Mouse (Mus musculus): ENCODE data around the gene Gm5797. TPM values are rescaled to one million over a fixed set of nuclear protein-coding genes. Genes with fewer than 3 reads are reported as not detected.
"Not testable (repeated sequence)": the region's sequence is repeated elsewhere in the genome, so short reads cannot be mapped to it uniquely, and the experiment has no call there.

The Gm5797 gene
- not detected in 2 replicates for polyA plus RNA-seq (2015; fragmentation: Nextera tagmentation; extraction: Ambion mirVana)

DNA sequence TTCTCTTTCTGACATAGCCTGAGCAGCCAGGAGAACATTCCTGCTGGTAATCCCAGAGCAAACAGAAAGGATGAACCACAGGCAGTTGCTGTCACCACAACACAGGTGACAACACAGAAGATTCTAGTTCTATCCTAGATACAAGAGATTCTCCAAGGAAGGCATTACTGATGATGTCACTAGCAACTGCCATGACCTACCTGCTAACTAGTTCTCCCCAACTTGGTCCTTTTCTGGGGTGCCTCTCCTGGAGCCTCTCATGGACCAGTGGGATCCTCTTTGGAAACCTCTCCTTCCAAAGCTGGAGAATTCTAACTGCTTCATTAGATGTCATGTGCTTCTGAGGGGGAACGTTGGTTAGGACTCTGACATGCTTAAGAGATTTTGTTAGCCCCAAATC lies at the start of gene Gm5797:
Gene Gm5797 (minus strand): TSS at position 101 of the 400 bp plus-strand sequence.
- not testable (repeated sequence) for H3K9ac ChIP-seq; H3K27me3 ChIP-seq; H3K4me3 ChIP-seq; H3K4me2 ChIP-seq; H3K9me3 ChIP-seq; ATAC-seq (ENCODE audit: insufficient number of reproducible peaks, low FRiP score, low TSS enrichment, low read depth); H3K36me3 ChIP-seq; H3K27ac ChIP-seq; H3K4me1 ChIP-seq
- no CpG with 5 or more reads among the region's 1 CpGs for WGBS

DNA sequence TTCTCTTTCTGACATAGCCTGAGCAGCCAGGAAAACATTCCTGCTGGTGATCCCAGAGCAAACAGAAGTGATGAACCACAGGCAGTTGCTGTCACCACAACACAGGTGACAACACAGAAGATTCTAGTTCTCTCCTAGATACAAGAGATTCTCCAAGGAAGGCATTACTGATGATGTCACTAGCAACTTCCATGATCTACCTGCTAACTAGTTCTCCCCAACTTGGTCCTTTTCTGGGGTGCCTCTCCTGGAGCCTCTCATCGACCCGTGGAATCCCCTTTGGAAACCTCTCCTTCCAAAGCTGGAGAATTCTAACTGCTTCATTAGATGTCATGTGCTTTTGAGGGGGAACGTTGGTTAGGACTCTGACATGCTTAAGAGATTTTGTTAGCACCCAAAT lies 32.8 kb upstream of the Gm5797 start, which contains the start of gene Gm8374:
Gene Gm8374 (minus strand): TSS at position 101 of the 400 bp plus-strand sequence.
- ATAC-seq (ENCODE audit: insufficient number of reproducible peaks, low FRiP score, low TSS enrichment, low read depth); H3K27ac ChIP-seq; H3K36me3 ChIP-seq; H3K27me3 ChIP-seq; H3K9me3 ChIP-seq; H3K4me3 ChIP-seq; H3K9ac ChIP-seq; H3K4me2 ChIP-seq; H3K4me1 ChIP-seq: not testable (repeated sequence)
- 79% methylated on average over 3 of the region's 3 CpGs for whole genome bisulfite sequencing

DNA sequence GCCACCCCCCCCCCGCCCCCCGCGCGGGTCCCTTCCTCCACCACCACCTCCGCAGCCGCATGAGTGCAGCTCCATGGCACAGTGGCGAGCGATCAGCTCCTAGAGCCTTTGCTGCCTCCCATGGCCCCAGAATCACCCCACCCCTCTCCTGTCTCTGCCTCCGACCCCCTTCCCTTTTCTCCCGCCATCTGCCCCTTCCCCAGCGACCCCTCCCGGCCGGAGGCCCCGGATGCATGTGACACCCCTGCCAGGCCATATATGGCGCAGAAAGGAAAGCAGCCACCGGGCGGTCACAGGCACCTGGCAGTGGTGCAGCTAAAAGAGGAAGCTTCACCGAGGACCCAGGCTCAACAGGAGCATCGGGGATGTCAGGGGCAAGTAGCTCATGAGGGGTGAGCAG lies 17.1 kb downstream of the Gm5797 start:
- H3K4me1 ChIP-seq; ATAC-seq (ENCODE audit: insufficient number of reproducible peaks, low FRiP score, low TSS enrichment, low read depth); H3K9me3 ChIP-seq; H3K27ac ChIP-seq; H3K27me3 ChIP-seq; H3K36me3 ChIP-seq: not testable (repeated sequence)
- H3K9ac ChIP-seq, result peak overlapping the region; percentile 26; the same call in 1 of the 2 replicates
- peak overlapping the region; percentile 41 for H3K4me3 ChIP-seq
- peak overlapping the region; percentile 78 for H3K4me2 ChIP-seq
- WGBS, result 0% methylated on average over 18 of the region's 19 CpGs

DNA sequence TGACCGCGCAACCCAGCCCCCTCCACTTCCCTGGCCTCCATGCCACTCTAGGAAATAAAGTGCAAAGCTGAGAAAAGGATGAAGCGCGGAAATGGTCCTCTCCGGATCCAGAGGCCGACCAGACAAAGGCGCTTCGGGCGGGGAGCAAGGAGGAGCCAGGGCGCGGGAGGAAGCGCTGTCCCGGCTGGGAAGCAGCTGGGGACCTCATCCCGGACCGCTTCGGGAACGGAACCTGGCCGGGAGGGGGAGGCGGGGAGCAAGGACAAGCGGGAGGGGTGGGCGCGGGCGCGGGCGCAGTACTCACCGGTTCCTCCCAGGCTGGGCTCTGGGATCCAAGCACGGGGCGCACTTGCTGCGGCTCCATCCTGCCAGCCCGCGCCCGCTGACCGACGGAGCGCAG lies 17.5 kb downstream of the Gm5797 start, which contains the start of gene Gm3739:
Gene Gm3739 (minus strand): TSS at position 389 of the 400 bp plus-strand sequence.
- peak within 1 kb of the TSS; percentile 41 for H3K4me3 ChIP-seq
- not testable (repeated sequence) for ATAC-seq (ENCODE audit: insufficient number of reproducible peaks, low FRiP score, low TSS enrichment, low read depth); H3K27ac ChIP-seq; H3K9me3 ChIP-seq; H3K4me1 ChIP-seq; H3K27me3 ChIP-seq; H3K36me3 ChIP-seq
- peak within 1 kb of the TSS; percentile 78 for H3K4me2 ChIP-seq
- peak within 1 kb of the TSS; percentile 26; the same call in 1 of the 2 replicates for H3K9ac ChIP-seq
- 0% methylated on average over 6 of the region's 35 CpGs for WGBS

Other genes starting within 250 kb of the Gm5797 start
- gene Gm3696, start 231.8 kb downstream of the Gm5797 start, polyA plus RNA-seq (2015; fragmentation: Nextera tagmentation; extraction: Ambion mirVana), result 0.52 and 0.73 TPM in 2 replicates
- gene Gm6676, start 207.0 kb downstream of the Gm5797 start, polyA plus RNA-seq (2015; fragmentation: Nextera tagmentation; extraction: Ambion mirVana), result not detected in 2 replicates
- 5.3 and 5.6 TPM in 2 replicates for gene Gm3512, start 157.9 kb downstream of the Gm5797 start, polyA plus RNA-seq (2015; fragmentation: Nextera tagmentation; extraction: Ambion mirVana)
- gene Gm16434, start 137.9 kb downstream of the Gm5797 start, polyA plus RNA-seq (2015; fragmentation: Nextera tagmentation; extraction: Ambion mirVana), result not detected in 2 replicates
- gene Gm3727, start 67.7 kb downstream of the Gm5797 start, polyA plus RNA-seq (2015; fragmentation: Nextera tagmentation; extraction: Ambion mirVana), result not detected in 2 replicates
- 0.10 and 0.59 TPM in 2 replicates for gene Gm3739, start 17.3 kb downstream of the Gm5797 start, polyA plus RNA-seq (2015; fragmentation: Nextera tagmentation; extraction: Ambion mirVana)
- not detected in 2 replicates for gene Gm8374, start 32.7 kb upstream of the Gm5797 start, polyA plus RNA-seq (2015; fragmentation: Nextera tagmentation; extraction: Ambion mirVana)
- 0.12 TPM in 1 of 2 replicates, not detected in the other for gene Gm3755, start 118.5 kb upstream of the Gm5797 start, polyA plus RNA-seq (2015; fragmentation: Nextera tagmentation; extraction: Ambion mirVana)
- 0.40 and 0.55 TPM in 2 replicates for gene Gm3752, start 151.4 kb upstream of the Gm5797 start, polyA plus RNA-seq (2015; fragmentation: Nextera tagmentation; extraction: Ambion mirVana)
- 1.0 and 2.1 TPM in 2 replicates for gene Gm3558, start 236.2 kb upstream of the Gm5797 start, polyA plus RNA-seq (2015; fragmentation: Nextera tagmentation; extraction: Ambion mirVana)